Mouse (Mus musculus) hindbrain, embryonic 14.5 days (tissue): ENCODE measurements at regions not wholly inside any gene's neighbourhood (a gene's known extent, or its start where the extent isn't known, plus 50 kb on each side); places are given as distances from the start of the nearest gene placed in this dataset.

Experiments used
- ATAC-seq: fragments of 200-750 bp; cut with Nextera tagmentation; 2 replicates; pipeline ENCODE4 v1.8.0; 2017; ENCODE audit warnings: moderate number of reproducible peaks, mild to moderate bottlenecking, moderate TSS enrichment, moderate library complexity; ENCODE audit not compliant: low FRiP score
- DNase-seq: peaks from one replicate; pipeline ENCODE4 v3.0.0-alpha.2; 2015; ENCODE audit warnings: low spot score
- H3K27ac ChIP-seq: fragments of 300-500 bp; sonication (generic); 2 replicates; pipeline ENCODE4 v1.5.1; 2014; ENCODE audit warnings: mild to moderate bottlenecking, moderate library complexity
- H3K27me3 ChIP-seq: fragments of 300-500 bp; sonication (generic); 2 replicates; pipeline ENCODE4 v1.6.1; 2014; ENCODE audit warnings: mild to moderate bottlenecking, low read length, mixed read lengths; ENCODE audit not compliant: control insufficient read depth, insufficient read depth
- H3K36me3 ChIP-seq: fragments of 300-500 bp; sonication (generic); replicated peaks from 2 replicates; pipeline ENCODE4 v1.6.1; 2014; ENCODE audit not compliant: control insufficient read depth, insufficient read depth
- H3K4me1 ChIP-seq: fragments of 300-500 bp; sonication (generic); replicated peaks from 2 replicates; pipeline ENCODE4 v1.6.1; 2014; ENCODE audit warnings: antibody characterized with exemption, low read length, mixed read lengths; ENCODE audit not compliant: control insufficient read depth, insufficient read depth
- H3K4me2 ChIP-seq: fragments of 300-500 bp; sonication (generic); replicated peaks from 2 replicates; pipeline ENCODE4 v1.6.1; 2014; ENCODE audit warnings: mild to moderate bottlenecking, moderate library complexity
- H3K4me3 ChIP-seq: fragments of 300-500 bp; sonication (generic); replicated peaks from 2 replicates; pipeline ENCODE4 v1.5.1; 2014; ENCODE audit warnings: mild to moderate bottlenecking, low read length
- H3K9ac ChIP-seq: fragments of 300-500 bp; sonication (generic); 2 replicates; pipeline ENCODE4 v1.6.1; 2014
- H3K9me3 ChIP-seq: fragments of 300-500 bp; sonication (generic); 2 replicates; pipeline ENCODE4 v1.6.1; 2016; ENCODE audit warnings: low read length; ENCODE audit not compliant: control insufficient read depth
- WGBS: fragments of 180-500 bp; shearing (Covaris S2); extraction: QIAGEN DNeasy Blood & Tissue Kit; methylation state at CpG from one replicate; pipeline ENCODE4 v1.1.7; 2014; 5-methylcytosine and 5-hydroxymethylcytosine counted together

- DNase-seq (no peak), ATAC-seq (no peak)
- H3K4me3 ChIP-seq = no peak overlapping the region
- H3K27me3 ChIP-seq = no peaks in the 10 kb centered on the region
- H3K4me1 ChIP-seq = peaks cover 6% of the 10 kb centered on the region; the same call in 1 of the 2 replicates
- 28% methylated on average over 4 of the region's 4 CpGs for WGBS
- no peak overlapping the region for H3K27ac ChIP-seq
- no peak overlapping the region for H3K9ac ChIP-seq
- H3K4me2 ChIP-seq = no peak overlapping the region
- no peaks in the 10 kb centered on the region for H3K36me3 ChIP-seq
- 0 out of 2 replicates have a peak, but pooled peaks cover 3% of the 10 kb centered on the region for H3K9me3 ChIP-seq
Measured at GRCm38 (mm10) chr10:118973324-118973723, 103.3 kb upstream of the Dyrk2 start.

DNA sequence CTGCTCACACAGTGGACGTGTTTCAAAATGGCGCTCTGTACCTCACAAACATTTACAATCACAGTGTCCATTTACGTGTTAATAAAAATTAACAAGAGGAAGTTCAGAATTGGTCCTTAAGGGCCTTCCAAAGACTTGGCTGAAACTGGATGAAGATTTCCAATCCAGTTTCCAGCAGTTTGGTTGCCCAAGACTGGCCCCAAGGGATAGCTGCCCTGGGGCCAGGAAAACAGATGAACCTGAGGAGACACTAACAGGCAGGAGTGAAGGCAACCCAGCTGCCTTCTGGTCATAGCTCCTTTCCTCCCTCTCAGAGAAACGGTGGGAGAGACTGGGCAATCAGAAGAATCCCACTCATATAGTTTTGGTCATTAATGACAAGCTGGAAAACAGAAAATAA is 102.6 kb upstream of the Dyrk2 start:
- Histone ChIP-seq H3K27ac (no peak overlapping the region), H3K4me1 (peaks cover 6% of the 10 kb centered on the region; the same call in 1 of the 2 replicates), H3K9ac (no peak overlapping the region), H3K36me3 (no peaks in the 10 kb centered on the region), H3K4me2 (no peak overlapping the region), H3K9me3 (0 out of 2 replicates have a peak, but pooled peaks cover 4% of the 10 kb centered on the region), H3K27me3 (no peaks in the 10 kb centered on the region), H3K4me3 (no peak overlapping the region)
- DNase-seq = no peak
- ATAC-seq = no peak
- 93% methylated on average over 4 of the region's 4 CpGs for WGBS

DNA sequence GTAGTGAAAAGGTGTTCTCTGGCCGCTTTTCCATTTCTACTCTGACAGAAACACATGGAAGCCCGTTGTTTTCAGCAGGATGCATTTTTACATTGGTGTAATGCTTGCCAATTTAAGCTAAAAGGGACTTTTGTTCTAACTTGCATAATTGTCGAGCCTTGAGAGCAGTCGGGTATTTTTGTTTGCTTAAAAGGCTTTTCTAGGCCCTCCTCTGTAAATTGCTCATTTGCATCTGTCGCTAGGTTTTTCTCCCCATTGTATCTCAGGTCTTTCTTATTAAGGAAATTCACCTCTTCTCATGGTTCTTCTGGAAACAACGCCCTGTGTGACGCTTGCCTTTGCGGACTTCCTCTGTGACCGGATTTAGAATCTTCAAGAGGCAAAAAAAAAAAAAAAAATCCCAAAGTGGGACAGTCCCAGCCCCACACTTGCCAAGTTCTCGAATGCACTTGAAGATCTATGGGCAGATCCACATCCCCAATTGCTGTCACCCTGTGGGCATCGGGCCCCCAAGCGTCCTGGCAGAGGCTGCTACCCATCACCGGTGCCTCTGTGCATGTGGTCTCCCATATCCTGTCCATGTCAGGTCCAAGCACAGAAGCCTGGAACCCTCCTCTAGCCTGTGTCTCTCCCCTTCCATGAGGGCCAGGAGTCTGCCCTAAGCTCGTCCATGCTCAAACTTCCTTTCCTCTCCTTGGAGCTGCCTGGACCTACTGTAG is 100.6 kb upstream of the Dyrk2 start:
- Histone ChIP-seq H3K27ac (0 out of 2 replicates have a peak overlapping the region, but pooled peaks have one; percentile 12), H3K4me3 (no peak overlapping the region), H3K4me2 (no peak overlapping the region; the same call in 1 of the 2 replicates), H3K4me1 (peaks cover 6% of the 10 kb centered on the region; the same call in 1 of the 2 replicates), H3K9me3 (0 out of 2 replicates have a peak, but pooled peaks cover 4% of the 10 kb centered on the region), H3K9ac (no peak overlapping the region), H3K27me3 (no peaks in the 10 kb centered on the region), H3K36me3 (no peaks in the 10 kb centered on the region)
- ATAC-seq (no peak), DNase-seq (no peak)
- 63% methylated on average over 14 of the region's 14 CpGs for WGBS

- Histone ChIP-seq H3K27ac (no peak overlapping the region), H3K9me3 (no peaks in the 10 kb centered on the region), H3K9ac (no peak overlapping the region), H3K4me3 (no peak overlapping the region), H3K4me2 (no peak overlapping the region), H3K27me3 (no peaks in the 10 kb centered on the region; the same call in 1 of the 2 replicates), H3K36me3 (no peaks in the 10 kb centered on the region), H3K4me1 (peaks cover 13% of the 10 kb centered on the region)
- WGBS = 15% methylated on average over 7 of the region's 7 CpGs
- DNase-seq = no peak
- ATAC-seq = peak; percentile 82
Measured at GRCm38 (mm10) chr10:118961713-118962181, 91.7 kb upstream of the Dyrk2 start.

- Histone ChIP-seq H3K27me3 (no peaks in the 10 kb centered on the region; the same call in 1 of the 2 replicates), H3K4me2 (no peak overlapping the region)
Measured at GRCm38 (mm10) chr10:118960076-118960475, 90.1 kb upstream of the Dyrk2 start.

GRCm38 (mm10) chr10:118959623-118960022 is 89.6 kb upstream of the Dyrk2 start:
- H3K27me3 ChIP-seq = no peaks in the 10 kb centered on the region
- no peaks in the 10 kb centered on the region for H3K36me3 ChIP-seq
- 14% methylated on average over 8 of the region's 8 CpGs for WGBS
- no peak for DNase-seq
- no peak overlapping the region for H3K9ac ChIP-seq
- ATAC-seq = no peak
- H3K4me1 ChIP-seq = peaks cover 13% of the 10 kb centered on the region
- no peak overlapping the region for H3K27ac ChIP-seq
- no peaks in the 10 kb centered on the region for H3K9me3 ChIP-seq
- no peak overlapping the region for H3K4me2 ChIP-seq
- H3K4me3 ChIP-seq = no peak overlapping the region

More at GRCm38 (mm10) chr10:118960076-118960475, 90.1 kb upstream of the Dyrk2 start:
- H3K27ac ChIP-seq = no peak overlapping the region
- WGBS = 38% methylated on average over 6 of the region's 6 CpGs
- DNase-seq (no peak), ATAC-seq (no peak)
- H3K9ac ChIP-seq = no peak overlapping the region
- no peak overlapping the region for H3K4me3 ChIP-seq
- H3K36me3 ChIP-seq = no peaks in the 10 kb centered on the region
- H3K9me3 ChIP-seq = no peaks in the 10 kb centered on the region
- H3K4me1 ChIP-seq = peaks cover 13% of the 10 kb centered on the region

DNA sequence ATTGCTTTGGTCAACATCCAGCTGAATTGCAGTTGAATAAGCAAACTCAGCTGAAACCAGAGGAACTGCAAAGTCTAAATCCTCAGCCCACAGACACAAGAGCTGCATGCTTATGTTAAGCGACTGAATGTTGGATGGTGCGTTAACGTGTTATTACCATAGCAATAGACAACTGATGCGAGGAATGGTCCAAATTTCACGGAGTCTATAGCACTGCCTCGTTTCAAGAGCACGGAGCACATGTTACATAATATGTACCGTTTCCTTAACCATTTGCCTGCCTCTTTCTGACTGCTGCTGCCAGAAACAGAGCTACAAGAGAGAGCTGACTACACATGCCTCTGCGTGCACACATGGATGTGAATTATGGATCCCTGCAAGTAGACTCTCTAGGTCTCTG is 86.3 kb upstream of the Dyrk2 start:
- Histone ChIP-seq H3K4me2 (no peak overlapping the region), H3K4me1 (peaks cover 13% of the 10 kb centered on the region), H3K36me3 (no peaks in the 10 kb centered on the region), H3K4me3 (no peak overlapping the region), H3K9me3 (no peaks in the 10 kb centered on the region), H3K27ac (no peak overlapping the region), H3K27me3 (no peaks in the 10 kb centered on the region), H3K9ac (no peak overlapping the region)
- no peak for DNase-seq
- ATAC-seq = no peak
- WGBS = 44% methylated on average over 9 of the region's 9 CpGs

GRCm38 (mm10) chr10:118953440-118953839 is 83.4 kb upstream of the Dyrk2 start:
- H3K4me2 ChIP-seq = no peak overlapping the region
- 92% methylated on average over 6 of the region's 6 CpGs for WGBS
- H3K27ac ChIP-seq = no peak overlapping the region
- DNase-seq = no peak
- no peaks in the 10 kb centered on the region for H3K36me3 ChIP-seq
- no peak for ATAC-seq
- H3K27me3 ChIP-seq = no peaks in the 10 kb centered on the region
- H3K4me3 ChIP-seq = no peak overlapping the region
- H3K4me1 ChIP-seq = no peaks in the 10 kb centered on the region
- H3K9ac ChIP-seq = no peak overlapping the region
- H3K9me3 ChIP-seq = no peaks in the 10 kb centered on the region

DNA sequence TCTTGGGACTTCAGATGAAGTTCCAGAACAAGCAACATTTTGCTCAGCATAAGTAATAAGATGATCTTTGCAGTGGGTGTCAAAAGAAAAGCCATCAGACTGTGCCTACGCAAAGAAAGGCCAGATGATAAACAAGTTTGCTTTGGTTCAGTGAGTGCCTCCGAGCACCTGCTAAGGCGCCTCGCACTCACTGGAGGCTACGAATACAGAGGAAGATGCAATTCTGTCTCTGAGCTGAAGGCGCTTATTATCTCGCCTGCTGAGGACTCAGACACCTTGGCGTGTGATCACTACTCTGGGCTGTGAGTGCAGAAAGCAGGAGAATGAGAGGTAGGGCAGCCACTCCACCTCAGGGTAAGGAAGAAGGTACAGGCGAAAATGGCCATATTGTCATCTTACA is 82.7 kb upstream of the Dyrk2 start:
- no peak overlapping the region for H3K4me3 ChIP-seq
- DNase-seq = no peak
- no peaks in the 10 kb centered on the region for H3K4me1 ChIP-seq
- no peaks in the 10 kb centered on the region for H3K36me3 ChIP-seq
- no peak overlapping the region for H3K27ac ChIP-seq
- no peak overlapping the region for H3K9ac ChIP-seq
- no peaks in the 10 kb centered on the region for H3K9me3 ChIP-seq
- H3K4me2 ChIP-seq = no peak overlapping the region
- no peak for ATAC-seq
- H3K27me3 ChIP-seq = no peaks in the 10 kb centered on the region
- WGBS = 84% methylated on average over 9 of the region's 9 CpGs
